Mouse (Mus musculus): Measurements from ENCODE around the gene Gm20835. TPM values are rescaled to one million over a fixed set of nuclear protein-coding genes. Genes with fewer than 3 reads are reported as not detected.
"Not testable (repeated sequence)": the region's sequence is repeated elsewhere in the genome, so short reads cannot be mapped to it uniquely, and the experiment has no call there.

Gm20835 gene
- not detected in 2 replicates for polyA plus RNA-seq (2016; fragmentation: Nextera tagmentation; extraction: Ambion mirVana)

- not testable (repeated sequence) for H3K27me3 ChIP-seq; H3K36me3 ChIP-seq (replicated peaks); H3K4me1 ChIP-seq; H3K9me3 ChIP-seq; H3K27ac ChIP-seq; ATAC-seq (ENCODE audit: low FRiP score); H3K4me3 ChIP-seq (replicated peaks); H3K9ac ChIP-seq; H3K4me2 ChIP-seq
- no CpG with 5 or more reads among the region's 6 CpGs for WGBS
Observed at GRCm38 (mm10) chrY:36735190-36735589, at the start of gene Gm20835. Gene Gm20835, minus strand, starts transcription at chrY:36735290.

Measured in forebrain, embryonic 12.5 days (tissue).